Mouse (Mus musculus): Measurements from ENCODE around the gene Rere.
"Not testable (repeated sequence)": the region's sequence is repeated elsewhere in the genome, so short reads cannot be mapped to it uniquely, and the experiment has no call there.

Rere gene

DNA sequence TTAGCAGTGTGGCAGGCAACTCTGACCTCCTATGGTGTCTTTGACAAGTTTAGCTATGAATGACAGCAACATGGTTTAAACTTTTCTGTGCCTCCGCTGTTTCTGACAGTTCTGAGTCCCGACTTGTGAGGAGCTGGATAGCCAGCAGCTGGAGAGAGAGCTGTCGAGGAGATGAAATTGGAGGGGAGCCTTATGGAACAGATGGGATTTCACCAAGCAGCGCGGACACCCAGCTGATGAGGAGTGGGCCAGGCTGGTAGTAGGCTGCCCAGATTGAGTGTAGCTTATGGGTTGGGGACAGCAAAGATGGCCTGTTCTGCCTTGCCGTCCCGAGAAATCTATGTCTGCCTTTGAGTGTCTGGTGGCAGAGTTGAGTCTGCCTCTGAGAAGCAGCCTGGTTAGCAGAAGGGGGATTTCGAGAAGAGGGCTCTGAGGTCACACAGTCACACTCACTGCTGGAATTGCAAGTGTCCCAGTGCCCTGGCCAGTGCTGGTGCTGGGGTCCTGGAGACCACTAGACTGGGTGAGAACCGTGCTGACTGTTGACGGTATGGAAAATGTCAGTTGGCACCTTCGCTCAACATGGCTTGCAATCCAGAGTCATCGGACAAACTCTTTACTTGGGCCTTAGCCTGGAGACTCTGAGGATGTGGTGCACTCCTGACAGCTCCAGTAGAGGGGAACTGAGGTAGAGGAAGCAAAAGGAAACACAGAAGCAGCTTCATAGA, 268.7 kb downstream of the Rere start:
- DNase-seq (ENCODE audit: low read depth, low spot score): no peak

DNA sequence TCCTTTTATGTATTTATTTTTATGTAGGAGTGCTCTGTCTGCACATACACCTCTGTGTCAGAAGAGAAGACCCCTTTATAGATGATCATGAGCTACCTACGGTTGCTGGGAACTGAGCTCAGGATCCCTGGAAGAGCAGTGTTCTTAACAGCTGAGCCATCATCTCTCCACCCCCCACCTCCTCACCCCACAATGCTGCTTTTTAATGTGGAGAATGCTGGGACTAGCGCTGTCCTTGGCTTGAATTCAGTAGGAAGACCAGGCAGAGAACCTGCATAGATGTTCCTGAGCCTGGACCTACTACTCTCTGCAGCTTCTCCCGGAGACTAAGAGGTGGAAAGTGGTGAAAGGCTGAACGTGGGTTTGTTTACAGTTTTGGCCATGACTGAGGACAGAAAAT, 269.9 kb downstream of the Rere start:
- no peak for DNase-seq (ENCODE audit: low read depth, low spot score)

DNA sequence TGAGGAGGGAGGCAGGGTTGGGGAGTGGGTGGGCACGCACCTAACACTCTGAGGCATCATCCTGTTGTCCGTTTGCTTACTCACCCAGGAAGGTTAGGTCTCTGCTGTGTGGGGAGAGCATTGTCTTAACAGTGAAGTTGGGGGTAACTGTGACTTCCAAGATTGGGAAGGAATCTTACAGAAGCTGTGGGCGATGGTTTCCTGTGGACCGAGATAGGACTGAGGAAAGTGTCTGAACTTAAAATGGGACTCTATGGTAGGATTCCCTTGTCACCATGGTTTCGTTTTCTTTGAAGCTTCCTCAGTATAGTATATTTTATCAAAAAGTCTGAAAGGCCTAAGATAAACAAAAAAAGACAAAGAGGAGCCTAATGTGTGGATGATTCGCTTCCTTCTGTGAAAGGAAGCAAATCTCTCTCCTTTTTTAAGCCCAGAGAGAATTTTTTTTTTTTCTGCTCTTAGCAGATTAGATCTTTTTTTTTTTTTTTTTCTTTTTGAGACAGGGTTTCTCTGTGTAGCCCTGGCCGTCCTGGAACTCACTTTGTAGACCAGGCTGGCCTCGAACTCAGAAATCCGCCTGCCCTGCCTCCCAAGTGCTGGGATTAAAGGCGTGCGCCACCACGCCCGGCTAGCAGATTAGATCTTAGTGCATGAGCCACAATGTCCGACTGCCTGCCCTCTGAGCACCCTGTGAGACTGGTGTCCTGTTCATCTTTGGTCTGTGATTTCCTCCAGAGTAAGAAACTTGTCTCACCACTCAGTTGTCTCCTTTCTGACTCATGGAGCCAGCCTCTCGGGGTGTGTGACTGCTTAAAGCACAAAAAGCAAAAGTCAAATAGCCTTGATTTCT, 271.5 kb downstream of the Rere start:
- no peak for DNase-seq (ENCODE audit: low read depth, low spot score)

DNA sequence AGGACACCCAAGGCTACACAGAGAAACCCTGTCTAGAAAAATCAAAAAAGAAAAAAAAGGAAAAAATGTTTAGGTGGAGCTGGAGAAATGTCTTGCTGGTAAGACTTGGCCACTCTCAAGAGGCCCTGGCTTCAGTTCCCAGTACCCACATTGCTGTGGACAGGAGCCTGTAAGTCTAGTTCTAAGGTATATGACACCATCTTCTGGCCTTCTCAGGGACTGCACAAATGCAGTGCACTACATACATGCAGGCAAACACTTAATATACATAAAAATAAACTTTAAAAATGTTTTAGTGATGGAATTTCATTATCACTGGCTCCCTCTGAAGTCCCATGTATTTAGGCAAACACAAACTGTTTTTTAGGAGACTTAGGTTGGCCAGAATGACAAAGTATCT, 274.3 kb downstream of the Rere start:
- DNase-seq (ENCODE audit: low read depth, low spot score): no peak

DNA sequence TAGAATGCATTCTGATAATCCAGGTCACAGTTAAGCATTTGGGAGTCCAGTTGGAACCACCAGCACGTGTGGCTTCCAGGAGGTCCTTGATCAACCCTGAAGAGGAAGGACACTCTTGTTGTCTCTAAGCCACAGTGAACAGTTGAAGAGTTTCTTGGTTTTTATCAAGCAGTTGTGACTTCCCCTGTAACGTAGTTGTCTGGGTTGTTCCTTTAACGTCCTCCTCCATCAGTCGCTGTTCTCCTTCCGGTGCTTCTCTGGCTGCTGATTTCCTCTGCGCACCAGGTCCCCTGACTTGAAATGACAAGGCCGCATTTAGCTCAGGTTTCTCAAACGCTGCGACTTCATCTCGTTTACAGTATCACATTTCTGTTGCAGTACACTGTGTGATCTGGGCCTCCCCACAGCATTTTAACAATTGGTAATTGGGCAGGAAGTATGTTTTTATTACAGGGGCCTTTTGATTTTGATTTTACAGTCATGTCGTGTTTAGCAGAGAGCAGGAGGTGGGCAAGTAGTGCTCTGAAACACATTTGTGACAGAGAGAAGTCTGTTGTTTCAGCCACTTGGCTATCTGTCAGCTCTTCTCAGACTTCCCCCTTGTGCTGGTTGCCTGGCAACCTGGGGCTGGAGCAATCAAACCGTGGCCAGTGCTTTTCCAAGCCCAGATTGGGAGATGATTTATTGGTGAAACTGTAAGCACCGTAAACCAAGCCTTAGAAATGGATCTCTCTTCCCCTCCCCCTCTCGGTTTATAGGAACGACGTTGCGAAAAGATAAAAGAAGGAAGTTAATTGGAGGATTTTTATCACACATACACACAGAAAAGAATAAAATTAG, 275.2 kb downstream of the Rere start:
- DNase-seq (ENCODE audit: low read depth, low spot score): peak; percentile 96

DNA sequence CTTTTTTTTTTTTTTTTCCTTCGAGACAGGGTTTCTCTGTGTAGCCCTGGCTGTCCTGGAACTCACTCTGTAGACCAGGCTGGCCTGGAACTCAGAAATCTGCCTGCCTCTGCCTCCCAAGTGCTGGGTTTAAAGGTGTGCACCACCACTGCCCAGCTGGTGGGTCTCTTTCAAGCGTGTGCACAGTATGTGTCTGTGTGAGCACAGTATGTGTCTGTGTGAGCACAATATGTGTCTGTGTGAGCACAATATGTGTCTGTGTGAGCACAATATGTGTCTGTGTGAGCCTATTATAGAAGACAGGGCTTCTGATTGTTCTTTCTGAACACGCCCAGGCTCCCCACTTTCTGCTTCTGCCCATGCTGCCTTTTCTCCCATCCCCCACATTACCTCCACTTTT, 275.8 kb downstream of the Rere start:
- DNase-seq (ENCODE audit: low read depth, low spot score): not testable (repeated sequence)

DNA sequence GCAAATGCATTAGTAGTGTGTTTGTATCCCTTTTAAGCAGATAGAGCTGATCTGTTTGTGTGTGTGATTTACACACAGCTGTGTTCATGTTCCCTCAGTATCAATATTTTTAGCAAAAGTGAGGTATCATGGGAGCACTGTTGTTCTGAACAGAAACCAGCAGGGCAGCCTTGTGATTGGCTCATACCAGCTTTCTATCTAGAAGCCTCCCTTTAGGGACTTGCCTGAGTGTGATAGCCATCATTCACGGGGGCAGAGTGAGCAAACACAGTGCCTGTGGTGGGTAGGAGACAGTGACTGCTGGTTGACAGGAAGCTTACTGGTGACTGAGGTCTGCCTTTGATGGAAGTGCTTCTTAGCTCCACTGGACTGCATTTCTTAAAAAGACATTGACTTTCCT, 276.5 kb downstream of the Rere start:
- DNase-seq (ENCODE audit: low read depth, low spot score): no peak

DNA sequence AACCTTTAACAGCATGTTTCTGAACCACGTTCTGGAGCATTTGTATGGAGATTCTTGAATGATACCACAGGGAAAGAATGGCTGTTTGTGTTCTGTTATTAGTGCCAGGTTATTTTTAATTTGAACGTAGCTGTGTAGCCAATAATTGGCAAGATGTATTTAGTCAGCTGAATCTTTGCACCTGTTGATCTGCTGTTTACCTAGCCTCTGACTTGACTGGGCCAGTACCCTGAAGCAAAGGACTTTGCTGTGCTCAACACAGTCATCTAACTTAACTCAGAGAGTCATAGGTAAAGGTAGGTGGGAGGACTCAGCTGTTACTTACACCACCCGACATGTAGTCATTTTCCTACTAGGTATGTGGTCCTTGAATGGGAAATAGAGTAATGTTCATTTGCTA, 278.1 kb downstream of the Rere start:
- DNase-seq (ENCODE audit: low read depth, low spot score): no peak

DNA sequence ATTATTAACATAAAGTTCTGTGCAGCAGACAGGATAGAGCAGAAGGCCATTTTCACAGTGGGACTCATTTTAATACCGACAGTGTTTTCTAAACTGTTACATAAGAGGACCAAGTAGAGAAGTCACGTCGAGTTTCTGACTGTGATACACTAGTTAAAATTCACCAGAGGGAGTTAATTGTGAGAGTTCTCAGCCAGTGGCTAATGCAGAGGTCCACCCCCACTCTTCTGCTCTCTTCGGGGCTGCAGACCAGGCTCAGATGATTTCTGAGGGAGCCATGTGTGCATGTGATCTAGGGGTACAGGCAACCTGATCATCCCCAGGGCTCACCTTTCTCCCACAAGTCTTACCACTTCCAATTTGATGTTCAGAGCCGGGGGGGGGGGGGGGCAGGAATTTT, 281.8 kb downstream of the Rere start:
- DNase-seq (ENCODE audit: low read depth, low spot score): no peak

DNA sequence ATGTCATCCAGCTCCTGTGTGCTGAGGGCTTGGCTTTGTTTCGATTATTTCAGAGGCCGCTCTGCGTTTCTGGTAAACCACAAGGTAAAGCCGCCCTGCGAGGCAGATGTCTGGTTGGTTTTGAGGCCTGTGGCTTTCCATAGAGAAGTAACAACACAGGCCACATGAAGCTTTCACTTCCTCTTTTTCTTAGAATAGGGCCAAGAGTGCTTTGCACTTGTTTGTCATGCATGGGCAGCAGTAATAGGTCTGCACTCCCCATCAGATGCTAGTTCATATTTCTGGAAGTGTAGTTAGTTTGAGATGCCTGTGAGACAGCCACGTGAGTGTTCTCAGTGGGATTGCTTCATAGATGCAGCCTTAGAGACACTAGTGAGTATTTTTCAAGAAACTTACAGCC, 284.7 kb downstream of the Rere start:
- DNase-seq (ENCODE audit: low read depth, low spot score): peak; percentile 80

DNA sequence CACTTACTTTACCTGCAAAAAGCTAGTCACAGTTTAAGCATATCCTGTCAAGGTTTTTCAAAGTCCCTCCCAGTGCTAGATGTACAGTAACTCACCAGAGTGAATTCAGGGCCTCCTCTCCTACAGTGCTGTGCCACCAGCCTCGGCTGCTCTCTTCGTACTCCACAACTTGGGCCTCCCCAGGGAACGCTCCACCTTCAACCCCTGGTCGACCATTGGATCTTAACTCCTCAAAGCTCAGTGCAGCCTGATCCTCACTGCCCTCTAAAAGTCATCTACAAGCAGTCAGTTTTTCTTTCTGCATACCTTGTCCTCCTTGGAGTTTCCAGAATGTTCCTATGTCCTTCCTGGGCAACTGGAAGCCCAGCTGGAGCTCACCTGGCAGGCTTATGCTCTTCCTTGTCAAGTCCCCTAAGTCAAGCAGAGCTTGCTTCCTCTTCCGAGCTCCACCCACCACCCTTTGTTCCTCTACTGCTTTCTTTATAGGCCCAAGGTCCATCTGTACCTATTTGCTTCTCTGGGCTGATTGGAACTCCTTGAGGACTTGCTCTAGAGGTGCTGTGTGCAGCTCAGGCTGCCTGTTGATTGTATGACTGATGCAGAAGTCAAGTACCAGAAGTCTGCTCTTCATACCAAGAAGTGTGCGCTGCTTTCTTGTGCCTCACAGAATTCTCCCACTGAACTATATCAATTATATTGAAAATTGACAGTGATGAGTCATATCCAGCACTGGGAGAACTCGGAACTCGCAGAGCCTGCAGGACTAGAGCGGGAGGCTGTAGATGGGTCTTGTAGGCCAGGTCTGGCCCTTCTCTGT, 287.1 kb downstream of the Rere start:
- DNase-seq (ENCODE audit: low read depth, low spot score): no peak

DNA sequence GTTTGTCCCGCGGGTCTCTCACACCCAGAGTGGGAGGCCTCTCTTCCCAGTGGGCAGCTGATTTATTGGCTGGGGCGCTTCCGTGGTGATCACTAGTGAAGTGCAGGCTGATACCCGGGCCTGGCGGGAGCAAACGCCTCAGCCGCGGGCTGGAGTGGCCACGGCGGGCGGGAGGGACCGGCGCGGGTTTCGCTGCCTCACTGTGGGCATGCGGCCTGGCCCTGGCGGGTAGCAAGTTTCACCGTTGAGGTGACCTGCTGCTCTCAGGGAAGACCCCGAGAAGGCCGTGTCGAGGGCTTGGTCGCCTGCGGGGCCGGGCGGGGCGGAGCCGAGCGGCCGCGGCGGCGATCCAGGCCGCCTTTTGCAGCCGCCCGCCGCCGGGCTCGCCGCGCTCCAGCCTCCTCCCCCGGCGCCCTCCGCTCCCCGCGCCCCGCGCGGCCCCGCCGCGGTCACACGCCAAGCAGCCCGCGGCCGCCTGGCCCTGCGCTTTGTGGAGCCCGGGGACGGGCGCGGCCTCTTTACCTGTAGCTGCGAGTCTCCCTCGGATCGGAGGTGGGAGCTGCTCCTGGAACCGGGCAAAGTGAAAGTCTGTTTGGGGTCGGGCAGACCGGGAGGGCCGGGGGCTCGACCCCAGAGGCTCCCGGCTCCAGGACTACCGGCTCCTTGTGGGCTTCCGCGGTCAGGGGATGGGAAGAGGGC, 287.8 kb downstream of the Rere start:
- peak; percentile 70 for DNase-seq (ENCODE audit: low read depth, low spot score)

DNA sequence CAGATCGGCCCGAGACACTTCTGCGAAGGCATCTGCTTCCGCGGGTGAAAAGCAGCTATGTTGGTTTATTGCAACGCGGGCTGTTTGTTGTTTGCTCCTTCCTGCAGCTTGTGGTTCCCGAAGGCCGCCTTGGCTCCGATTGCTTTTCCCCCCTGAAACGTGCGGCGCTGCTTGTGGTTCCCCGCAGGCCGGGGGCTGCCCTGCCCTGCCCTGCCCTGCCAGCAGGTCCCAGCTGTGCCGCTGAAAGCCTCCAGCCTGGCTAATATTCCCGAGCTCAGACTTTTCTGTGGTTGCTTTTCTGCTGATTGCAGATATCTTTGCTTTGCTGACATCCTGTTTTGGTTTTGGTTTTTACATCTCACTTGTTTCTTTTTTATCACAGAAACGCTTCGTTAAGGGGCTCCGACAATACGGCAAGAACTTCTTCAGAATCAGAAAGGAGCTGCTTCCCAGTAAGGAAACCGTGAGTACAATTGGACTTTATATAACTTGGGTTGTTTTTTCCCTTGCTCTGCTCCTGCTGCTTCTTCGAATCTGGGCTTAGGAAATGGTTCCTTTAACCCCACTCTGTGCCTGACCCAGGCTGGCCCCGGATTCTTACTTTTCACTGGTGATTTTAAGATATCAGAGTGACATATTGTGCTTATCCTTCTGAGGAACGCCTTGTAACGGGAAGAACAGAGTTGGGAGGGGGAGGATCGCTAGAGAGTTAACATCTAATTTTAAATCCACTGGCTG, 288.6 kb downstream of the Rere start:
- DNase-seq (ENCODE audit: low read depth, low spot score): no peak

DNA sequence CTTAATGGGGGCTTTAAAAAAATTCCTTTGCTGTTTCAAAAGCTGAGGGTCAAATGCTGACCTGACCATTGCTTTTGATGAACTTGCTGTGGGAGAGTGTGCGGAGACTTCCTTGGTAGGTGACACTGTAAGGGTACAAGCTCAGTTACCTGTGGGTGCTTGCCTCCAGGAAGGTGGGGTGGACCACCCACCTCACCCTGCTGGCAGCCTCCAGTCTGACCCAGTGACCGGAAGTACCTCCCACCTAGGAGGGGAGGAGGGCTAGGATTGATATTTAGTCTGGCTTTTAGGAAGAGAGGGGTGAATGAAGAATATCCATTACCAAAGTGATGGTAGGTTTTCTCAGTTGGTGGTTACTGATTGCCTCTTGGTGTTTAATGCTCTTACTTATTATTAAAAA, 289.3 kb downstream of the Rere start:
- DNase-seq (ENCODE audit: low read depth, low spot score): no peak

DNA sequence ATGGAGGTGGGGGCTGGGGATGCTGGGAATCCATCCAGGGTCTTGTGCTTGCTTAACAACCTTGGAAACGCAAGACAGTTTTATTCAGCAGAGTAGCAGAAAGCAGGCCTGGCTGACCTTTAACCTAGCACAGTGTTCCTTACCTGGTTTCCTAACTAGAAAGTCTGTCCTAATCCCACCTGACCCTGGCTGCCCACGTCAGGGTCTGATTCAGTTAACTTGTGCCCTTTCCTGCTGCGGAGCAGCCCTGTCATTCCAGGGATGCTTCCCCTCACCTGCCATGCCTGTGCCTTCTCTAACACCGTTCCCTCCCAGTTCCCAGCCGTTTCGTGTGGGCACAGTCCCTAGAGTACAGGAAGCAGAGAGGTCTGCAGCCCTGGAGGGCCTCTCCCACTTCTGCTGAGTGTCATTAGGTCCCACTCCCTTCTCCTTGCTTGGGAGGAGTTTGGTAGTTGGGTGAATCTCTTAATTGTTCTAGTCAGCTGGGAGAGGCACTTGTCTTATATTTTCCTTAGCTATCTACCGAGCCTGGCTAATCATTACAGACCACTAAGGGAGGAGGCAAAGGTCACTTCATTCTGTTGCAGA, 290.8 kb downstream of the Rere start:
- DNase-seq (ENCODE audit: low read depth, low spot score): no peak

DNA sequence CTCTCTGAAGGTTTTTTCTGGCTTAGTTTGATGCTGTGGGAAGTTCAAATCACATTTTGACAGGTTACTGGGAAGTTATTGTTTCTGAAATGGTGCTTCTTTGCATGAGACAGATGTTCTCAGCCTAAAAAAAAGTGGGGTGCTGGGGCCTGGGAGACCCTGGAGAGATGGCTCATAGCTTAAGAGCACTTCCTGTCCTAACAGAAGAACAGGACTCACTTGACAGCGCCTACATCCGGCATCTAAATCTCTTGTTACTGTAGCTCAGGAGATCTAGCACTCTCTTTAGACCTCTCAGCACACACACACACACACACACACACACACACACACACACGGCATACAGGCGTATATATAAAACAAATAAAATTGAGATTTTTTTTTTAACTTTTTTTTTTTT, 291.5 kb downstream of the Rere start:
- no peak for DNase-seq (ENCODE audit: low read depth, low spot score)

DNA sequence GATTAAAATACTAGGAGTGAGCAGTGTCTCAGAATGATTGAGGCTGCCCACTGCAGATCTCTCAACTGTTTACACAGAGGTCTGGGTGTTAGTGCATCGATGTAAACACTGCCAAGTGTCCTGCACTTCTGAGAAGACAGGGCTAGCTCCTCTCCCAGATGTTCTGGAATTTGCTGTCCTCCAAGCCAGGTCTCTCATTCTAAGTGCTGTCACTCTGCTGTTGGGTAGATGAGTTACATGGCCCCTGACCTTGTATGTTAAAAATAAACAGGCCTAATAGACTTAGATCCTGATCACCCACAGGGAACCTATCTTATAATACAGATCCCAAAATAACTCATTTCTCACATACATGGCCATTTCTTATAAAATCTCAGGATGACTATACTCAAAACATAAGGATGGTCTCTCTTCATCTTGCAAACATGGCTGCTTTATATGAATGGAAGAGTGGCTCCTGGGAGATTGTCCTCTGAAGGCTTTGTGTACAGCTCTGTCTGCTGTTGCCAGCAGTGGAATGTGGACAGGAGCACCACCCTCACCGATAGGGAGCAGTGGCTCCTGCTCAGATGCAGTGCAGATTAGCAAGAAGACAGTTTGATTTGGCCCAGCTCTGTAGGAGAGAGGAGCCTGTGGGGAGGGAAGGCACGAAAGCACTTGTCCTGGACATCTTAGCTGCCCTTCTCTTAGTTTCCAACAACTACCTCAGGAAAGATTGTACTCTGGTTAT, 294.1 kb downstream of the Rere start:
- no peak for DNase-seq (ENCODE audit: low read depth, low spot score)

DNA sequence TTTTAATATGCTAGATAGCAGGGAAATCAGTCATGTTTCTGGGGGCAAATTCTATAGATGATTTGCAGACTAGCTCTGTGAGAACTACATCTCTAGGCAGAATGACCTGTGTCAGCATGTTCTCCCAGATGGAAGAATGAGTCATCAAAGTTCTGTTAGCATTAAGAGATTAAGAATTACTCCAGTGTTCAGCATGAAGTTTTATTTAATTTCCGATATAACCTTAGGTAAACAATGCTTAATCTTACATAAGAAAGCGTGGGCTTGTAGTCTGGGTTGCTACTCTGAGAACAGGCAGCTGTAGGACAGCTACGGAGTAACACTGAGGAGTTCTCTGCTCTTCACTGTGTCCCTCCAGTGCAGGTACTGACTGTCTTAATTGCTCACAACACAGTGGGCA, 294.9 kb downstream of the Rere start:
- DNase-seq (ENCODE audit: low read depth, low spot score): no peak

DNA sequence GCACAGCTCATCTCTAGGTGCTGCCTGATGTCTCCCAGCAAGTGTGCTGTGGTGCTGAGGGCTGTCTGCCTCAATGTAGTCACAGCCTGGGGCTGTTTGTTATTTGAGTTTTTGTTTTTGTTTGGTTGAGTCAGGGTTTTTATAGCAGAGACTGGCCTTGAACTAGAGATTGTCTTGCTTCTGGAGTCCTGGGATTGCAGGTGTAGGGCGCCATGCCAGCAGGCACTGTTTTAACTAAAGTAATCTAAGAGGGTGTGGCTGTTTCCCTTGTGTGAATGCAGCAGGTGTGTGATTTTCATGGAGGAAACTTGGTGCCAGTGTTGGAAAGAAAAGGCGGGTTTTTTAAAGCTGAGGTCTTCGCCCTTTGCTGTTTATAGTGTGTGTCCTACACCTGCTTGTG, 296.6 kb downstream of the Rere start:
- no peak for DNase-seq (ENCODE audit: low read depth, low spot score)
